Comparison of ENCODE assay signal across 22 mouse cellular contexts in the genomic region with DNA sequence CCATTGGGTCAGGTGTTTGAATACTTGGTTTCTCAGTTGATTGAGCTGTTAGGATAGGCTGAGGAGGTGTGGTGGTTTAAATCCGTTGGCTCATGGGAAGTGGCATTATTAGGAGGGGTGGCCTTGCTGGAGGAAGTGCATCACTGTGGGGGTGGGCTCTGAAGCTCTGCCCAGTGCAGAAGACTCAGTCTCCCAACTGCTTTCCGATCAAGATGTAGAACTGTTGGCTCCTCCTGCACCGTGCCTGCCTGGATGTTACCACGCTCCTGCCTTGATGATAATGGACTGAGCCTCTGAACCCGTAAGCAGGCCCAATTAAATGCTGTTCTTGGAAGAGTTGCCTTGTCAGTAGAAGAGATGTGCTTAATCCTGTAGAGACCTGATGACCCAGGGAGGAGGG.
"Had no signal": no experiment of that assay in that cellular context is flagged by ENCODE, and none has a peak within 500 bp of the region (broad histone marks: within the 10 kb centered on the region; RNA-seq: fewer than 3 reads in every experiment).

No protein-coding gene starts in this region.

- H3K4me3 ChIP-seq: layer of hippocampus, adult 2 months; limb, embryonic 10.5 days; limb, embryonic 13.5 days; liver, embryonic 12.5 days; liver, embryonic 15.5 days; lung, embryonic 15.5 days; midbrain, embryonic 10.5 days; myocyte; neural tube, embryonic 13.5 days had no signal

- H3K27ac ChIP-seq: kidney, postnatal 0 days; layer of hippocampus, adult 2 months; limb, embryonic 10.5 days; limb, embryonic 13.5 days; liver, embryonic 12.5 days; liver, embryonic 15.5 days; lung, embryonic 15.5 days; midbrain, embryonic 10.5 days; neural tube, embryonic 13.5 days had no signal

- DNase-seq: kidney, adult 2 months; kidney, postnatal 25 days; liver; lung, adult 18-20 months; lung, postnatal 10 days; lung, postnatal 36 days; retina, postnatal 1 day; spleen, adult 18-20 months; thymus, adult 2 months; thymus, postnatal 14 days; thymus, postnatal 4 days had no signal

- H3K36me3 ChIP-seq: liver, embryonic 12.5 days; liver, embryonic 15.5 days; lung, embryonic 15.5 days had no signal

- H3K4me2 ChIP-seq: limb, embryonic 13.5 days; liver, embryonic 12.5 days; liver, embryonic 15.5 days; lung, embryonic 15.5 days; neural tube, embryonic 13.5 days had no signal

- H3K4me1 ChIP-seq: limb, embryonic 10.5 days; limb, embryonic 13.5 days; lung, embryonic 15.5 days; midbrain, embryonic 10.5 days; neural tube, embryonic 13.5 days had no signal

- H3K9me3 ChIP-seq: limb, embryonic 10.5 days; limb, embryonic 13.5 days; liver, embryonic 12.5 days; liver, embryonic 15.5 days; lung, embryonic 15.5 days; megakaryocyte, embryonic 14.5 days; midbrain, embryonic 10.5 days; neural tube, embryonic 13.5 days had no signal

- ATAC-seq: liver, embryonic 12.5 days had no signal

- H3K27me3 ChIP-seq: limb, embryonic 13.5 days; liver, embryonic 12.5 days; liver, embryonic 15.5 days; lung, embryonic 15.5 days; neural tube, embryonic 13.5 days had no signal

- H3K9ac ChIP-seq: limb, embryonic 13.5 days; liver, embryonic 12.5 days; liver, embryonic 15.5 days; lung, embryonic 15.5 days; neural tube, embryonic 13.5 days had no signal
